Mouse (Mus musculus) heart, postnatal 36 days (tissue): ENCODE results near the gene Prkag2. TPM values are rescaled to one million over a fixed set of nuclear protein-coding genes. Genes with fewer than 3 reads are reported as not detected.
"Not testable (repeated sequence)": the region's sequence is repeated elsewhere in the genome, so short reads cannot be mapped to it uniquely, and the experiment has no call there.

Experiments
- DNase-seq, 2 experiments: peaks; one replicate each; pipeline ENCODE4 v3.0.0; 2021 to 2022
- intact Hi-C: fragments of 180-260 bp; cut with DNase I; formaldehyde crosslinking; loops from one replicate; pipeline ENCODE4 v1.15.1; 2025
- total RNA-seq, 2 experiments: library from RNA; stranded (reverse); gene quantifications; 2 replicates each; pipeline ENCODE4 v1.2.3; 2021

Gene Prkag2
- total RNA-seq, 2 experiments from 2014 or later: 27.1 to 28.9 TPM

DNA sequence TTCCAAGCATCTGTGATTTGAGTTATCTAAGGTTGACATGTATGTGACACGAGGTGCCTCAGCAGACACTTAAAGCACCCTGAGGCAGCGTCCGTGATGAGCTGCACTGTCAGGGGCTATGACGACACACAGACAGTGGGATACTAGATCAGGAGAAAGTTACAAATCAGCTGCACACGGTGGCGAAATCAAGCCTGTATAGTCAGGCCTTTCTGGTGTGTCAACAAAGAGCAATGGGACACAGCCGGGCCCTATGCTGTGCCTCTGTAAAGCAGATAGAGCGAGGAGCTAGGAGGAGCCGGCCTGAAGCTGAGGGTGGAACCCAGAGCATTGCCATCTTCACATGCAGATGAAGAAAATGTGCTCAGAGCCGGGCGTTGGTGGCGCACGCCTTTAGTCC, 12.3 kb downstream of the Prkag2 start:
- intact Hi-C loops: no loop called here
- no peak for DNase-seq

DNA sequence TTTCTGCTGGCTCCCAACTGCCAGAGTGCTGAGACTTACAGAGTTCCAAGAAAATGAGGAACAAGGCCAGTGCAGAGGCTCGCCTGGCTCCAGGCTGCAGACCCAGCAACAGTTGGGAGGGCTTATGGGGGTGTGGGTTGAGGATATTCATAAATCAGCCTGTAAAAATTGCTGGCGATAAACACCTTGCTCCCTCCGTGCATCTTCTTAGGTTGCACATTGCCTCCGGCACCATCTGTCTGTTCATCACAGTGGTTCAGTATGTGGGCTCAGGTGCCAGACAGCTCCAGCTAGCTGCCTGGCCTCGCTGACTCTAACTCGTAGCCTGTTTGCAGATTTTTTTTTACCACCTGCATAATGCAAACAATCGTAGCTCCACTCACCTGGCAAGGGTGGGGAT, 13.4 kb downstream of the Prkag2 start:
- intact Hi-C loops: no loop called here
- DNase-seq: no peak

DNA sequence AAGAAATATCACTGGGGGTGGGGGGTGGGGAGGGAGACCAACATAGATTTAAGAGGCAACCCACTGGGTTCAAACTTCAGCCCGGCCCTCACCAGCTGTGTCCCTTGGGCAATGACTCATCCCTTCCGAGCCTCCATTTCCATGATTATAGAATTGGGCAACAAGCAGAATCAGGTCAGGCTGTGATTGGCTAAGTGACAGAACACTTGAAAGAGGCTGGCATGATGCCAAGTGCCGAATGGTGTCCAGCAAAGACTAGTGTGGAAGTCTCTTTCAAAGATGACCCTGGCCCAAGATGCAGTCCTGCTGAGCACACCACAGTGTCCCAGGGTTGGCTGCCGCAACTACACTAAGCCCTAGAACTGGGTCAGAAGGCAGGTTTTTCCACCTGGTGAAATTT, 14.2 kb downstream of the Prkag2 start:
- DNase-seq: peak; percentile 75 to 76
- intact Hi-C loops: no loop called here

DNA sequence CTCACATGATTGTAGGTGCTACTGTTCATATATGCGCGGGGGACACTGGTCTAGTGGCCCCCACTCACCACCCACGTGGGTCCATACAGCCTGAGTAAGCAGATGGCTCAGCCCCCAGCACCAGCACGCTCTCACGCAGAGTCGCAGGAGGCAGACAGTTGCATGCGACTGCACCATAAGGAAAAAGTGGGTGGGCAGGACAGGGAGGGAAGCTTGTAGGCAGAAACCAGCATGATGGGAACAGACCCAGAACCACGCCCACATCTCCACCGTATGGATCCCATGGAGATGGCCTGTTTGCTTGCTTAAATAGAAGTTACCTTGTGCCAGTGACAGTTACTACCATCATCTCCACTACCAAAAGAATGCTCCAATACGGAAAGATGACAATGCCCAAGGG, 15.3 kb downstream of the Prkag2 start:
- DNase-seq: no peak
- intact Hi-C loops: no loop called here

DNA sequence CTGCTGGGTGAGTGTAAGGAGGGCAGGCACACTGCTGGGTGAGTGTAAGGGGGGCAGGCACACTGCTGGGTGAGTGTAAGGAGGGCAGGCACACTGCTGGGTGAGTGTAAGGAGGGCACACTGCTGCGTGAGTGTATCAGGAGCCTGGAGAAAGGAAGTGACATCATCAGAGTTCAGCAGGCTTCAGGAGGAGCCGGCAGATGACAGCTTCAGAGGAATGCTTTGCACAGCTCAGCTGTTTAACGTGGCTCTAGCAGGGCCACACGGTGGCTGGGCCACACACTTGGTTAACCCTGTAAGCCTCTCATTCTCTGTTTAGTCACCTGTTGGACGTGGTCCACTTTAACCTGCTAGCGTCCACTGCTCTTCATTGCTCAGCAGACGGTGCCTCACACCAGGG, 16.6 kb downstream of the Prkag2 start:
- DNase-seq: no peak
- intact Hi-C loops: loop anchor here (5.0 kb wide), 1 partner anchor 62 kb away; no protein-coding TSS in a partner anchor

DNA sequence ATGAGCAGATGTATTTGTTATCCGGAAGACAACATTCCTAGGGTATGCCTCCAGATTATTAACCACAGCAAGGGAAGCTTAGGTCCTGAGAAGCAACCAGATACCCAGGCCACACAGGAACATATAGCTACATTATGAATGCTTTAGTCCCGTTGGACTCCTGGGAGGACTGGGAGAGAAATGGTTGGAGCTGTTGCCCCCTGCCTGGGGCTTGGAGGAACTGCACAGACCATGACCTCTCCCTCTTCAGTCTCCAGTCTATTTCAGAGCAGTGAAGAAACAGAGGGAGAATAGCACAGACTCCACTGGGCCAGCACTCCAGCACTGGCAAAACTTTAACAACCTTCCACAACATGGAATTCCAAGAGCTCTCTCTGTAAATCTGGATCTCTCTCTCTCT, 17.9 kb downstream of the Prkag2 start:
- DNase-seq: peak in 1 of 2 experiments; percentile 30
- intact Hi-C loops: loop anchor here (5.0 kb wide), 1 partner anchor 60 kb away; no protein-coding TSS in a partner anchor

DNA sequence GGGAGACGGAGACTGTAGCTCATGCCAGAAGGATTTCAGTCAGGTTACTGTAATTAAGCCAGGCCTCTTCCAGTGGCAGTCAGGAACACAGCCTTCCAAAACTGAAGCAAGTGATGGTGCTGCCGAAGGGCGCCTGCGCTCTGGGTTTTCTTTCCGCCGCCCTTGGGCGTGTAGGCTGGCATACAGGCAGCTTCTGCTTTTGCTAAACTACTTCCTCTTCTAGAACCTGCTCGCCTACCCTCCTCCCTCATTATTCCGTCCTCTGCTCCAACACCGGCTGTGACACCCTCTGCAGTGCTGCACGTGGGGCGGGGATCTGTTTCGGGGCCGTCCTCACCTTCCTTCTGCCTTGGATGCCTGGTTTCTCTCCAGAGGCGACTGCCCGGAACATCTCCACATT, 18.9 kb downstream of the Prkag2 start:
- DNase-seq: peak in 1 of 2 experiments; percentile 32
- intact Hi-C loops: loop anchor here (5.0 kb wide), 1 partner anchor 59 kb away; no protein-coding TSS in a partner anchor

DNA sequence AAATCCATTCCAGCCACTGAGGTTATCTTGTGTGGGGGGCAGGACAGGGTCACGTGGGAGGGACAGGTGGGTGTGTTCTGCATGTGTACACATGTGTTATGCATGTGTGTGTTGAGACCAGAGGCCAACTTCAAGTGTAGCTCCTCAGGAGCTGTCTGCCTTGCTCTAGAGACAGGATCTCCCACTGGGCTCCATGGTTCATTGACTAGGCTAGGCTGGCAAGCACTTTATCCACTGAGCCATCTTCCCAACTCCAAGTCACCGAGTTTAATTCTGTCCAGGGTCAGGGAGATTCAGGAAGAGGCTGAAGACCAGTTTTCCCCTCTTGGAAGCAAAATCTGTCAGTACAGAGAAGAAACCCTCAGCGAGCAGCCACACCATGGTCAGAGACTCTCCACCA, 19.4 kb downstream of the Prkag2 start:
- no peak for DNase-seq
- intact Hi-C loops: loop anchor here (5.0 kb wide), 1 partner anchor 59 kb away; no protein-coding TSS in a partner anchor

DNA sequence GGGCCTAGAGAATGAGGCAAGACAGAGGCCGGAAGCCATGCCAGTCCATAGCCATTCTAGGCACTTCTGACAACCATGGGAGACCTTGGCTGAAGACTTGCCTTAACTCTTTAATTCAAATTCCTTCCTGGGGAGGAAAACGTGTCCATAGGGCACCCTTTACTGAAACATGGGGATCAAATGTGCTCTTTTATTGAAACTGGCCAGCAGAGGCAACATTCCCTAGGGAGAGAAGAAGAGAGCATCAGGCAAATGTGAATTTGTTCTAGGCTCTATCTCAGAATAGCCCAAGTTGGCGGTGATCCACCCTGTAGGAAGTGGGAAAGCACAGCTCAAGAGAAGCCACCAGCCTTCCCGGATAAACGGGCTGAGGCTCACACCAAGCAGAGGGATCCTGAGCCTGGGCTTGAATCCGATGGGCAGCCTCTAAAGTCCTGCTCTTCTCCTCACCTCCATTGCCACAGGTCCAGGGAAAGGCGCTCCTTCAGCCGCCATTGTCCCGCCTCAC, 19.9 kb downstream of the Prkag2 start:
- intact Hi-C loops: loop anchor here (5.0 kb wide), 1 partner anchor 58 kb away; no protein-coding TSS in a partner anchor
- no peak for DNase-seq

DNA sequence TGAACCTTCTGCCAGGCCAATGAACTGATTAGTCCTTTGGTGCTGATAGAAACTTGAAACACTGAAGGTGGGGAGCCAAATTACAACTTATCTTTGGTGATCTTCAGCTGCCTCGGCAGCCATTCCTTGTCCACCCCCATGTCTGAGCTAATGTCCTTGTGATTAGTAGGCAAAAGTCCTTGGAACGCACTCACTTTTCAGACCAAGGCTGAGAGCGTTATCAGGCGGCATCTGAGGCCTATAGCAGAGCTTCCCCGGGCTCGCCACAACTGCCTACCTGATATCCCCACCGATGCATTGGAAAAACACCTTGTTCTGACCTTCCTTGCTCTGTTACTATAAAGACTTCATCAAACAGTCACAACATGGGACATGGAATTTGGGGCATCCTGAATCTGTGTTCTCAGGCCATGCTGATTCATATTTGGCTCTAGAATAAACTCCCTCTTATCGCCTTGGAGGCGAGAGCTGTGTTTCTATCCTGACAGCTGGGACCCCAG, 20.6 kb downstream of the Prkag2 start:
- no peak for DNase-seq
- intact Hi-C loops: loop anchor here (5.0 kb wide), 1 partner anchor 58 kb away; no protein-coding TSS in a partner anchor

DNA sequence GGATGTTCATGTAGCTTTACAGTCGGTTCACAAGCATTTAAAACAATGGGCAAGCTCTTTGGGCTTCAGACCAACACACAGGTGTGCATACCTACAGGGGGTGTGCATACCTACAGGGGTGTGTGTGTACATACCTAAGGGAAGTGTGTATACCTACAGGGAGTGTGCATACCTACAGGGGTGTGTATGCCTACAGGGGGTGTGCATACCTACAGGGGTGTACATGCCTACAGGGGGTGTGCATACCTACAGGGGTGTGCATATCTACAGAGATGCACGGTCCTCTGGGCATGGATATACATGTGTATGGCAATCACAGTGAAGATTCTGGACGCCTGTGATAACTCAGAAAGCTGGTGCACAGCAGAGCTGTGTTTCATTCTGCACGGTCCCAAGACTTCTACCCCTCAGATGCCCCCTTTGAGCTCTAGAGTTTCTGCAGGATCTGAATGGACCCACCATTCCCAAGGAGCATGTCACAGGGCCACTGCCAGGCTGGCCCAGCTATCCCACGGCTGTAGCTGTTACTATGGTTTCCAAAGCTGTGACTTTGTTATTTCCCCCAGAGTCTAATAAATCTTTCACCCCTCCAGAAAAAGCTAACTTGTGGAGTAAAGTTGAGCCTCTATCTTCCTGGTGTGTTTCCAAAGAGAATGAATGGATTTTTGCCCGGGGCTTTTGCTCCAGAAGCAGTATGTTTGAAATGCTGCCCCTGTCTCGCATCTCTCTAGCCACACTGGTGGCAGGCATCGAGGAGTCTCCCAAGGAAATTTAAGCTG, 22.4 kb downstream of the Prkag2 start:
- no peak for DNase-seq
- intact Hi-C loops: no loop called here

DNA sequence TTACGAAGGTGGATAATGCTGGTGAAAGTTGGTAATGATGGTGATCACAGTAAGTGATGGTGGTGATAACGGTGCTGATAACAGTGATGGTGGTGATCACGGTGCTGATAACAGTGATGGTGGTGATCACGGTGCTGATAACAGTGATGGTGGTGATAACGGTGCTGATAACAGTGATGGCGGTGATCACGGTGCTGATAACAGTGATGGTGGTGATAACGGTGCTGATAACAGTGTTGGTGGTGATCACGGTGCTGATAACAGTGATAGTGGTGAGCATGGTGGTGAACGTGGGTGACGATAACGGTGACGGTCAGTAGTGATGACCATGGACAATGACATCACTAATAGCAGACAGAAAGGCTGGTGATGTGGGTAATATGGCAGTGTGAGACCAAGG, 23.2 kb downstream of the Prkag2 start:
- intact Hi-C loops: not testable (repeated sequence)

DNA sequence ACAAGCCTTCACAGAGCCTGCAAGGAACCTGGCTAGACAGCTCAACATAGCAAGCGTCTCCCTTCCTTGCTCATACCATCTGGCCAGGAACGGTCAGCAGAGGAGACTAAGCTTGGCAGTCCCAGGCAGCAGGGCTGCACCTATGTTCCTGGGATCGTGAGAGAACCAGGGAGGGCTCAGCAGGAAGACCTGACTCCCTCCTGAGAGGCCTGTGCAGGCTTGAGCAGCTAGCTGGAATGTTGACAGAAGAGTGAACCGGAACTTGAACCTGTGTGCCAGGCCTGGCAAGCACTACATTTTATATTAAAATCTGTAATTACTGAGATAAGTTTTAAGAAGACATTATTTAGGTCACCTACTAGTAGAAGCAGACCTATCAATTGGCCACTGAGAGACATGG, 24.8 kb downstream of the Prkag2 start:
- intact Hi-C loops: no loop called here
- DNase-seq: no peak

More for the DNA sequence above, 23.2 kb downstream of the Prkag2 start:
- DNase-seq: not testable (repeated sequence)

DNA sequence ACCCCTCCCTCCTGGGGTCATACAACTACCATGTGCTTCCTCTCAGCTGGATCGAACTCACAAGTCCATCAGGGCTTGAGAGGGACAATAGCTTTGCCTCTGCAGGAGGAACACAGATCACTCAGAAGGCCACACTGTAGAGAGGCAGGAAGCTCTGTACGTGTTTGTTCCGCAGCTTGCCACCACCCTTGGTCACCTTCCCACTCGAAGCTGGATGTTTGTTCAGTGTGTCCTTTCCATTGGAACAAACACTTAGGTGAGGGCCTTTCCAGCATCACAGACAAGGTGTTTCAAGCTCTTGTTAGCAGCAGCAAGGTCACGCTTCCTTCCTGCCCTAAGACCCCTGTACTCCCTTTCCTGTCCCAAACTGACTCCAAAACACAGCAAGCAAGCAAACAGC, 30.6 kb downstream of the Prkag2 start:
- intact Hi-C loops: no loop called here
- DNase-seq: no peak

DNA sequence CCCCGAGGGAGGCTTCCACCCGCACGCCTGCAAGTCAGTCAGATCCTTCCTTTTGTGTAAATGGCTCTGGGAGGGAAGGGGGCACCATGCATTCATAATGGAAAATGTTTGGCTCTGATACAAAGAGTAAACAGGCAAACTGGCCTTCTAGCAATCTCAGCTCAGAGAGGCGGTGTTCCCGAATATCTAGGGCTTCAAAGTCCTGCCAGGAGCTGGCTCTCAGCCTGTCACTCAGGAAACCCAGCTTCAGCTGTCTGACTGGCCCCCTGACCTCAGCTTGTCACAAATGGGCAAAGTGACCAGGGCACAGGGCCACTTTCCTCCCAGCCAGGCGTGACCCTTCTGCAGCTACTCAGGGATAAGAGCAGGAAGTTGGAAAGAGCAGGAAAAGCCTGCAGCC, 33.3 kb downstream of the Prkag2 start:
- peak; percentile 69 to 76 for DNase-seq
- intact Hi-C loops: no loop called here

DNA sequence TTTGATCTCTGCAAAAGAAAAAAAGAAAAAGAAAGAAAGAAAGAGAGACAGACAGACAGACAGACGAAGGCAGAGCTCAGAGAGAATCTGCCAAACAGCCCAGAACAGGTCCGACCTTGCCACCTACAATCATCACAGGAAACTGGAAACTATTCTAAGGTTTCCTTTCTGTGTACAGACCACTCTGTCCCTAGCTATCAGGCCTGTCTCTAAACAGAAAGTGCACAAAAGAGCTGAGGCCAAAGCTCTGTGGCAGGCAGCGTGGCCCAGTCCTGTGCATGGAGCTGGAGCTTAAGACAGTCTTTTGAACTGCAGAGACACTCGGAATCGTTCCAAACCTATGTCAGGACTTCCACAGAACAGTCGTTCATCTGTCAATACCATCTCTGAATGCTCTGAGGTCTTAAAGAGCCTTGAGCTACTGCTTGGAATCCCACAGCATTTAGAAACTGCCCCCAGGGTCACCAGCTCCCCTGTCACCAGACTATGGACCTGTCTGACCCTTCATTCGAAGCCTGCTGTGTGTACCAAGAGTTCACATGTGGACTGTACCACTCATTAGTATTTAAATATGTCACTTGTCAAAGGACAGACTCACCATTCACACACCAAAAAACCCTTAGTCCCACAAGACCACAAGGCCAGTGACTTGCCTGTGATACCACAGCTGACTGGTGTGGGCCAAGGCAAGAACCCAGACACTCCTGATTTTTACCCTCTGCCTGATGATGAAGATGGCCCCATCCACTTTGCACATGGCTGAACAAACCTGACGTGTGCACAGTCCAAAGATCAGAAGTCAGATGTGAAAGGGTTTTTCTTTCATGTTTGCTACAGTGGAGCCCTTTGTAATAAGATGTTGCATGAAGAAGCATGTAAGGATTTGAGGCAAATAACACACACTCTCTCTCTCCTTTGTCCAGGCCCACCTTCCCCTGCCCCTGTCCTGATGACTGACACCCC, 35.9 kb downstream of the Prkag2 start:
- no peak for DNase-seq
- intact Hi-C loops: no loop called here

DNA sequence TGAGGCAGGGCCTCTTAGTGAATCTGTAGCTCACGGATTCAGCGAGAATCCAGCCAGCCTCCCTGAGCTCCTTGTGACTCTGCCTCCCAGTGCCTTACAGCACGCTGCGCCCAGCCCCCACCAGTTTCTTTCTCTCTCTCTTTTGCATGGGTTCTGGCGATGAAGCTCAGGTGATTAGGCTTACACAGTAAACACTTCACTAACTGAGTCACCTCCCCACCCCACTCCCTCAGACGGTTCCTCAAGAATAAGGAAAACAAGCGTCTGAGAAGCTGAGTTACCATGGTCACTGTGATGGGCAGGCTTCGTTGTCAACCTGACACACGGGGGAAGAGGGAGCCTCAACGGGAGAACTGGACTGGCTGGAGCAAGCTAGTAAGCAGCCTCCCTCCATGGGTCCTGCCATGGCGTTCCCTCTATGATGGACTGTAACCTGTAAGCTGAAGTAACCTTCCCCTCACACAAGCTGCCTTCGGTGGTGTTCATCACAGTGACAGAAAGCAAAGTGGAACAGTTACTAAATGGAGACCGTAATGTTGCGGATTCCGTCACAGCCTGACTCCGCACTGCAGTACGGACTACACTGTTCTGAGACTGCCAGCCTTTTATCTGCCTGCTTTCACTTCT, 37.8 kb downstream of the Prkag2 start:
- DNase-seq: no peak
- intact Hi-C loops: no loop called here

DNA sequence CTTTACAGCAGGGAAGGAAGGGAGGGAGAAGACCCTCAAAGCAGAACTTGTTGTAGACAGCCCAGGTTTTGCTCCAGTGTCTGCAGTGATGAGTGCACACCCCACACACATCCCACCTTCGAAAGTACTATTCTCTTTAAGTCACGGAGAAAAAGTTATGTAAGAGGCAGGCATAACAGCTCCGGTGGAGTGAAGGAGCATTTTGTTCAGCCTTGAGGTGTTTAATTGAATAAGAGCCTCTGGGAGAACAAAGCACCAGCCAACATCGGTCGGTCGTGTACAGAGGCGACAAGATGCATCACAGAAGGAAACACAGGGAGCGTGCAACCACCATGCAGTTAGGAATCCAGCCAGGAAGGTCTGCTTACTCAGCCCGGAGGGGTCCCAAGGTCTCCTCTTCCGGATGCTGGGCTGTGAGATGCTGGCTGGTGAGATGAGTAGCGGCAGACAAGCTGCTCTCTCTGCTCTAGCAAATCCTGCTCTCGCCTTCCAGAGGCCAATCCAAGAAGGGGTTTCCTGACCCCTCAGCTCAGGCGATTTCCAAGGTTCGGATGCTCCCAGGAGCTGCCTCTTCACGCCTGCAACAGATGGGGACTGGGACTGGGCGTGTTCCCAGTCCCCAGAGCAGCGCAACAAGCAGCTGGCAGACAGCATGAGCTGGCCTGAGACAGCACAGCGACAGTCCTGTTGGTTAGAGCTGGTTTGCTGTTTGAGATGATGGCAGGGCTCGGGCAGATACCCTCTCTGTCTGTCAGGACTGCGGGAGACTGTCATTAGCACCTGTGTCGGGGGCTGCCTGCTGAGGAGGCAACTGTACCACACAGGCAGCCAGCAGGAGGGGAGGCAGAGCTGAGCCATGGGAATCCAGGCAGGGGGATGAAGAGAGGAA, 41.3 kb downstream of the Prkag2 start:
- DNase-seq: no peak

DNA sequence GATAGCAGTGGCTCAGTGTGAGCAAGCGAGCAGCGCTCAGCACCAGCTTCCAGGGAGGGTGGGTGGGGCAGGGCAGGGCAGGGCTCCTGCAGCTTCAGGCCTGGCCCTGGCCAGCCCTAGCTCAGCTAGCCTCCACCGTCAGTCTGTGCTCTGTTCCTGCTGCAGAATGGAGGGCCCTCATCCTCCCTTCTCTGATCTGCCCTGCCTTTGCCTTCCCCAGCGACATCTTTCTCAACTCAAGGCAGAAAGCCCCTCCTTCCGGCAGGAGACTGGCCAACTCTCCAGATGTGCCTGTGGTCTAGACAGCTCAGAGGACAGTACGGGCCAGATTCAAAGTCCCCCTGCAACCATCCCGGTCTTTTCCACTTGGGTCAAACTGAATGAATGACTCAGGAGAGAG, 42.0 kb downstream of the Prkag2 start:
- intact Hi-C loops: no loop called here
- DNase-seq: peak; percentile 46 to 54

More for the DNA sequence above, 41.3 kb downstream of the Prkag2 start:
- intact Hi-C loops: no loop called here
